Mouse (Mus musculus): ENCODE data around the gene Tubb2a.
A peak's percentile ranks its signal among the peaks of the same experiment; 100 is the strongest.
"Not testable (repeated sequence)": the region's sequence is repeated elsewhere in the genome, so short reads cannot be mapped to it uniquely, and the experiment has no call there.

Gene Tubb2a

DNA sequence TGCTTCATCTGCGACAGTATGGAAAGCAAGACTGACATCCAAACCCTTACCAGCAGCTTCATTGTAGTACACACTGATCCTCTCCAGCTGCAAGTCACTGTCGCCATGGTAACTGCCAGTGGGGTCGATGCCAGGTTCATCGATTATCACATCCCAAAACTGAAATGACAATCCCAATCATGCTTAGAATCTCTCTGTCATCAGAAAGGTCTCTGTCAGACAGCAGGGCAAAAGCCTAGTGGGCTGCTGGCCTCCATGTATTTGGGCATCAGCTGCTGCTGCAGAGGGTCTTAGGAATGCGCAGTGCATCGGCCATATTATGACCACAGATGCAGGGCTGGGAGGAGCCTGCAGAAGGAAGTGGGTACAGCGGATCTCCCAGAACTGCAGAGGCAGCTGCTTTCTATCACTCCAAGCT lies 11.1 kb upstream of the Tubb2a start:
- DNase-seq: no peak

DNA sequence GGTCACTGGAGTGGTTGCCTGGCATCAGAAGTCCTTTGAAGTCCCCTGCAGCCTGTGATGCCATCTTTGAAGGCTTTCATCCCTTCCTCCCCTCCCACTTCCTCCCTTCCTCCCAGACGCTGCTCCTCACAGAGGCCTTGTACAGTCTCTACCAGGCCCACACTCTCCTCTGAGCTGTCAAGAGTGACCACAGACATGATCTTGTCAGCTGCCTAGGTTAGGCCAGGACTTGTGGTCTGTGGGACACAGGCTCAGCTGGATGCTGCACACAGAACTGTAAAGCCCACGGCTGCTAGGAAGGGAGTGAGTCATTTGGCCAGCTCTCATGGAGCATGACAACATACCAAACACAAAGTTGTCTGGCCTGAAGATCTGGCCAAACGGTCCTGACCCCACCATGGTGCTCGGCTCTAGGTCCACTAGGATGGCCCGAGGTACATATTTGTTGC lies 10.4 kb upstream of the Tubb2a start:
- DNase-seq: not testable (repeated sequence)

- DNase-seq: no peak
Measured at GRCm38 (mm10) chr13:34087052-34087812, 9.4 kb upstream of the Tubb2a start.

DNA sequence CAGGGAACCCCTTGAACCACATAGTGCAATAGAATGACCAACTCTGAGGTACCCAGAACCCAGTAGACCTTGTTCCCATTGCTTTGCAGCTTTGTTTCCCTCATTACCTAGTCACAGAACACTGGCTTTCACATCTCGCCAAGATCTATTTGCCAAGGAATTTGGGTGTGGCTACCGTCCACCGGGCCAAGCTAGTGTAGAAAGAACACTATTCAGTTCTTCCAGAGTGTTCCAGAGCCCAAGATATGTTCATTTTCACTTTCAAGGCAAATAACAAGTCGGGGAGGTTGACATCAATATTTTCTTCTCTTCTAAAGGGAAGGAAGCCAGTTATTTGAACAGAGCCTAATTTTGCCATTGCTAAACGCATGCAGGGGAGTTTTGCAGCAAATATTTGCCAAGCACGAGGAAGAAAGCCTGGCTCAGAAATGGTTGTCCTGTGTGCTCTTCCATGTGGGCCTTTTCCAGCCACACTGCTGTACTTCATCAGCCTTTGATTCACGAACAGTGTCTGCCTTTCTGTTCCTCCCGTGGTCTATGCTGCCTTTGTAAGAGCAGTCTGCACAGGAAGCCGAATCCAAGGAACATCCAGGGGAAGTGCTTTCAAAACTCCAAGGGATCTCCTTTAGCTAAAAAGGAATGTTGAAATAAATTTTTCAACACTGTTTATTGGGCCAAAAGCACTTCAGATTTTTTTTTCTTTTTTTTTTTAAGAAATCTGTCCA lies 6.4 kb upstream of the Tubb2a start:
- no peak for DNase-seq

GRCm38 (mm10) chr13:34081926-34082325 lies 4.1 kb upstream of the Tubb2a start:
- DNase-seq: no peak

DNA sequence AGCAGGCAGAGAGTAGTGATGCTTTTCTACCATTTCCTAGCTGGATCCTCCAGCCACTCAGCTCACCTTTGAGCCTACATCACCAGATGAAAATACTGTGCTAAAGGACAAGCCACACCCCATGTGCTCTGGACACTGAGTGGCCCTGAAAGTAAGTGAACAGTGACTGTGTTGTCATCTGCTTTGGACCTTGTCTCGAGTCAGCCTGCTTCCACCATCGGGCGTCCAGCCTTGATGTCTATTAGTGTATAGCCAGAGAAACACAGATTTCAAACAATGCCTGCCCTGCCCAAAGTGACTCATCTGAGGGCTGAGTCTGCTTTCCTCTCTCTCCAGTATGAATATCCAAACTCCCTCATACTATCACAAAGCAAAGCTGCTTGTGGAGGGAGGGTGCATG lies 2.0 kb upstream of the Tubb2a start:
- DNase-seq: no peak

- DNase-seq: no peak
Measured at GRCm38 (mm10) chr13:34078500-34079280, 883 bp upstream of the Tubb2a start.

- peak; percentile 36 for DNase-seq
Measured at GRCm38 (mm10) chr13:34076561-34077491, 981 bp downstream of the Tubb2a start.

DNA sequence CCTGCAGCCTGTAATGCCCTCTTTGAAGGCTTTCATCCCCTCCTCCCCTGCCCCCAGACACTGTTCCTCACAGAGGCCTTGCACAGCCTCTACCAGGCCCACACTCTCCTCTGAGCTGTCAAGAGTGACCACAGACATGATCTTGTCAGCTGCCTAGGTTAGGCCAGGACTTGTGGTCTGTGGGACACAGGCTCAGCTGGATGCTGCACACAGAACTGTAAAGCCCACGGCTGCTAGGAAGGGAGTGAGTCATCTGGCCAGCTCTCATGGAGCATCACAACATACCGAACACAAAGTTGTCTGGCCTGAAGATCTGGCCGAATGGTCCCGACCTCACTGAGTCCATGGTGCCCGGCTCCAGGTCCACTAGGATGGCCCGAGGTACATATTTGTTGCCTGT lies 1.9 kb downstream of the Tubb2a start:
- DNase-seq: not testable (repeated sequence)

GRCm38 (mm10) chr13:34074441-34074840 lies 3.4 kb downstream of the Tubb2a start:
- not testable (repeated sequence) for DNase-seq

DNA sequence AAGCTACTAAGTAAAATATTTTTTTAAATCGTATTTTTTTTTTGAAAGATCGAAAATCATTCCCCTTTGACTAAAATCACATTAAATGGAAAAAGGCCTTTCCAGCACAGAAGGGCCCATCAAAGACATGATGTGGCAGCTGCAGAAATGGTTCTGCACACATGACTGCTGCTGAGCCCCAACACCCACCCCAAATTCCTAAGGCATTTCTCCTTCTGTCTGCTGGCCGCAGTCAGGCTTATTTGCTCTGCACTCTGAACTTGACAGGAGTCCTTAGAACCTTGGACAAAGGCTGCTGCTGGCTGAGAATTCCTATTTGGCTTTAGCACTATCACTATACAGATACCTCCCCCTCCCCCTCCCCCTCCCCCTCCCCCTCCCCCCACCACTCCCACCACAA lies 5.0 kb downstream of the Tubb2a start:
- no peak for DNase-seq

DNA sequence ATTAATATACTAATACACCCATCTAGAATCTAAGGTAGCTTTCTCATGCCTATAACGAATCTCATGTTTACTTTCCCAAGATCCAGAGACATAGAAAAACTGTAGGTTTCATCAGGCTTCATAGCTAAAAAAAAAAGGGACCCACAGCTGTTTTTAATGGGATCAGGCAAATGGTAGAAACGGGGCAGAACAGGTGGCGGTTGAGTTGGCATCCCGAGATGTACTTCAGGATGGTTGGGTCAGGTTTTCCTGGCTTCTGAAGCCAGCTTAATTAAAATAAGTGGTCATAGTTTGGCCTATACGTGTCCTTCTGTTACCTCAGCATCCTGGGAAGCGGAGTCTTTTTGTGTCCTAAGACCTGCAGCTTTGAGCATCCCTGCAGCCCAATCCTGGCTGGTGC lies 6.0 kb downstream of the Tubb2a start:
- no peak for DNase-seq

DNA sequence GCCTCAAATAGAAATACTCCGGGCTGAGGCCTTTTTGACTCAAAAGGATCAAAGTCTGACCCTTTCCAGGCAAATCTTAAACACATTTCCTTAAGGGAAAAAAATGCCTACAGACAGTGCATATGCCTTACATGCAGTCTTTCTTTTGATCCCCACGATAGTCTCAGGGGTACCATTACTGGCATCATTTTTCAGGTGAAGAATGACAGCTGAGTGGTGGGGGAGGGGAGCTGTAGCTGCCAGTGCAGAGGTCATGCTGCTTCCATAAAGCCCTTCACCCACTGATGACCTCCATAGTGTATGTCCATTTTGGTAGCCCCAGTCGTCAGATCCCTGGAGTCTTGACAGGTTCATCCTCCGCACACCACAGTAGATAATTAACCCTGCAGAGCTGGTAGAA lies 7.5 kb downstream of the Tubb2a start:
- DNase-seq: no peak

DNA sequence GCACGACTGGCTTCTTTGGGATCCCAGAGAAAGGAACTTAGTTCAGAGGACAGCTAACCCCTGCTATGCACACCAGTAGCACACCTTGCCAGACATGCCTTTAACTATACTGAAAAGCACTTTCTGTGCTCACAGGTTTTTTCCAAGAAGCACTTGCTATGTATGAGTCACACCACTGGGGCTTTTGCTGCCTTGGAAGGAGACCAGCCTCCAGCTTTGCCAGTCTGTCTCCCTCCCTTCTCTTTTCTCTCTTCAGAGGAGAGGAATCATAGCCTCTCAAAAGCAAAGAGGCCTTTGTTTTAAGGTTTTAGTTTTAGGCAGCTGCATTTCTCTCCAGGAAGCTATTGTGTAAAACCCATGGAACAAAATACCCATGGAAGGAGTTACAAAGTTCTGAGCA lies 11.5 kb downstream of the Tubb2a start:
- no peak for DNase-seq

GRCm38 (mm10) chr13:34062466-34062865 lies 15.3 kb downstream of the Tubb2a start:
- no peak for DNase-seq

- no peak for DNase-seq
Measured at GRCm38 (mm10) chr13:34060061-34060460, 17.7 kb downstream of the Tubb2a start.

DNA sequence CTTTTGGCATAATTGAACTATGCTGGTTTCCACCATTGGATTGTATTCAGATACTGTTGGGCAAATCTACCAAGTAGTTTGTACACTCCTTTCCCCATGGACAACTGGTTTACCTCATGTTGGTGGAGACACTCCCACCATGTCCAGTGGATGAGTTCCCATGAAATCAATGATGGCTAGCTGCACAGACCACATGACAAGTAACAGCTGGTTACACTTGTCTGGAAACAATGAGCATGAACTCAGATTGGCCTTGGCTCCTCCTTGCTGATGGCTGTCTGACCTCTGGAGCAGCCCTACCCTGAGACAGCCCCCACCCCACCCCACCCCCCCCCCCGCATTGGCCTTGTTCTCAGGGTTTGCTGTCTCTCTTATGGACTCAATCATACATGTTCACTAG lies 20.6 kb downstream of the Tubb2a start:
- DNase-seq: no peak

- no peak for DNase-seq
Measured at GRCm38 (mm10) chr13:34054983-34055382, 22.8 kb downstream of the Tubb2a start.

- no peak for DNase-seq
Measured at GRCm38 (mm10) chr13:34054391-34054790, 23.4 kb downstream of the Tubb2a start.

- no peak for DNase-seq
Measured at GRCm38 (mm10) chr13:34053673-34054282, 24.0 kb downstream of the Tubb2a start.

DNA sequence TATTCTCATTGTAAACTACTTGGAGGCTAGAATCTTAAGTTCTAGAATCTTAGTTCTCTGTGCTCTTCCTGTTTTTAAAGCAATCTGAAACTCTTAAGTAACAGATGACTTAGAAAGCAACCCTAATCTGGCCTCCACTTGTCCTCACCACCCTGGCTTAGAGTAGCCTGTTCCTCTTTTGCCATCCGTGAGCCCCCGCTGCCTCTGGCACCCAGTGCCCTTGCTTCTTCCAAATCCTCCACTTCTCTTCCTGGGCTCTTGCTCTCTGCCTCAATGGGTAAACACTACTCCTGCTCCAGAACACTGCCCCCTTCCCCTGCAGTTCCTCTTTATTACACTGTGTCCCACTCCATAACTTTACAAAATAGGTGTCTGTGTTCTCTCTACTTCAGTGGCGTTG lies 26.1 kb downstream of the Tubb2a start:
- no peak for DNase-seq

- no peak for DNase-seq
Measured at GRCm38 (mm10) chr13:34050479-34050878, 27.3 kb downstream of the Tubb2a start.

Data from cerebellum, adult 8-10 months (tissue).